Mouse (Mus musculus): ENCODE measurements around the gene Lrrc55.

DNA sequence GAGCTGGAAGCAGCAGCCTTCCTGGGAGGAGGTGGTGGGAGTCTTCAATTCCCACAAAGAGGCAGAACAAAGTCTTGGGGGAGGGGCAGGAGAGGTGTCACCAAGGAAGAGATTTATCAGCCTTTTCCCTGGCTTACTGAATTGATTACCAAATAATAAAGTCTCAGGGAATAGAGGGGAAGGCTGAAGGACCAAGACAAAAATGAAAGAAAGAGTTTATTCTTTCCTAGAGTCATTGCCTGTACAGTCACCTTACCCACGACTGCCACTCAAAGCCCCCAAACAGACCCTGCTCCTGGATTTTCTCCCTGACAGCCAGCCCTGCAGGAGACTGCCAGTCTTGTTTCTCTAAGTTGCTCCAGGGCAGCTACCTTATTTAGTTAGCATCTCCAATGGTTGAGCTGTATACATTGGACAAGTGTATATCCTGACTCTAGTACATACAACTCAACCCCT is 35.3 kb downstream of the Lrrc55 start:
- TF ChIP-seq CTCF (IDR thresholded peaks at IDR 0.05) (no peak), POLR2A (IDR thresholded peaks at IDR 0.05; ENCODE audit: insufficient read depth, low read depth, low read length) (no peak), EP300 (IDR thresholded peaks at IDR 0.05; ENCODE audit: insufficient read depth, low read depth, low read length) (no peak)
